Mouse (Mus musculus): ENCODE measurements around the gene Eif2ak4. TPM values are rescaled to one million over a fixed set of nuclear protein-coding genes. Genes with fewer than 3 reads are reported as not detected.

The Eif2ak4 gene
- total RNA-seq (2017), result 31.9 and 32.7 TPM in 2 replicates

DNA sequence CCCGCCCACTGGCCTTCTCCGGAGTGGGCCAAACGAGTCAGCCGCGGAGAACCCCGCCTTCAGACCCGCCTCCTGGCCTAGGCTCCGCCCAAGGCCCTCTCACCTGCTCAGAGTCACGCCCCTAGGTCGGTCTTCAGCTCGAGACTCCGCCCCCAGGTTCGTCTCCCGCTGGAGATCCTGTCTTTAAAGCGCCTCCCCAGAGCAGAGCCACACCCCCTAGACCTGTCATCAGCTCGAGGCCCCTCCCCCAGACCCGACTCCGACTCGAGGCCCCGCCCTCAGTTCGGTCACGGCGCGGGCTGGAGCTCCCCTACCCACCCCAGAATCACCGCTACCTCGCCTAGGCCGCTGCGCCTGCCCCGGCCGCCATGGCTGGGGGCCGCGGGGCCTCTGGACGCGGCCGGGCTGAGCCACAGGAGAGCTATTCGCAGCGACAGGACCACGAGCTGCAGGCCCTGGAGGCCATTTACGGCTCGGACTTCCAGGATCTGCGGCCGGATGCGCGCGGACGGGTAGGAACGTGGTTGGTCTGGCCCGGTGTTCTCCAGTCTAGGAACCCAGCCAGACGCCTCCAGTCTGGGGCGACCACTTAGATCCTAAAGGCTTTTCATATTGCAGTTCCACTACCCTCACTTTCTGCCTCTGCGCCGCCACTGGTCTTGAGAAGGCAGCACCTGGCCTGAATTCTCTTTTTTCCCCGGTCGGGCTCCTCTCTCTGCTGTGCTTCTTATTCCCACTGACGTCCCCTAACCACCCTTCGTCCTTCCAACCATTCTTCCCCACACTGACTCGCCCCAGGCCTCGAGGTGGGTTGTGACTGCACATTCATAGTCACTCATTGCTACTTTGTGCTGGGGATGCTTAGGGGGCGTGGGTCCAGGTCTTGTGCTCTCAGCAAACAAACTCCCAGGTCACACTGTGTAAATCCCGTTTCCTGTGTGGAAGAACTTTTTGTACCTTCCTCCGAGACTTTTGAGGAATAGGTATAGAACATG lies at the start of gene Eif2ak4:
Eif2ak4 (plus strand) TSS at position 278 of the 995 bp plus-strand sequence.
- peak; percentile 96 for ATAC-seq (ENCODE audit: extremely low read depth, insufficient number of reproducible peaks, low FRiP score, poor library complexity, severe bottlenecking)

DNA sequence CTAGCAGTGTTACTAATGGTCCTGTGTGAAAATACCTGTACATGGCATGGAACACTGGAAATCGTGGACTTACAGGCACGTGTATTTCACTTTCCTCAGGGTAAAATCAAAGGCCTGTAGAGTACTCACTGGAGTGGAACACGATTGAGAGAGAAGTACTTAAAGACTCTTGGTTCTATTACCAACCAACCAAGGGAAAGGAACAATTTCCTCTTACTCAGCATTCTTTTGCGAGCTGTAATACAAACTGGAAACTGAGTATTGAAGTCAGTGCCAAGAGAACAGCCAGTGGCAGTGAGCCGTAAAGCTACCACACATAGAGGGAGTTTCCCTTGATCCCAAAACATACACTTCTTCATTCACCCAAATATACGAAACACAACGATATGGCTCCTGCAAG lies 47.1 kb upstream of the Eif2ak4 start:
- no peak for ATAC-seq (ENCODE audit: extremely low read depth, insufficient number of reproducible peaks, low FRiP score, poor library complexity, severe bottlenecking)

DNA sequence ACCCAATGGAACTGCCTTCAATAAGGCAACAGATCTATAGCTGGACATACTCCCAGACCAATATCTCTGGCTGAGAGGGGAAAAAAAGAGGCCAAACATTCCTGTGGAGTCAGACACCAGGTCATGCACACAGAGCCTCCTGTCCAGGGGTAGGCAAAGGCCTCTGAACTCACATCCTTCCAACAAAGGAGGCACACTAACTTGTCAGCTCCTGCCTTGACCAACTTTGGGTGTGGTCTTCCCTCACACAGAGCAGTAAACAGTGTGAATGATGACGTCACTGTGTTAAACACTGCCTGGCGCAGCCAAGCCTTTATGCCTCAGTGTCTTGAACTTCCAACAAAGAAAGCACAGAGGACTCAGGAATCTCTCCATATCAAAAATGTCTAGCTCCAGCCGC lies 44.5 kb upstream of the Eif2ak4 start:
- no peak for ATAC-seq (ENCODE audit: extremely low read depth, insufficient number of reproducible peaks, low FRiP score, poor library complexity, severe bottlenecking)

DNA sequence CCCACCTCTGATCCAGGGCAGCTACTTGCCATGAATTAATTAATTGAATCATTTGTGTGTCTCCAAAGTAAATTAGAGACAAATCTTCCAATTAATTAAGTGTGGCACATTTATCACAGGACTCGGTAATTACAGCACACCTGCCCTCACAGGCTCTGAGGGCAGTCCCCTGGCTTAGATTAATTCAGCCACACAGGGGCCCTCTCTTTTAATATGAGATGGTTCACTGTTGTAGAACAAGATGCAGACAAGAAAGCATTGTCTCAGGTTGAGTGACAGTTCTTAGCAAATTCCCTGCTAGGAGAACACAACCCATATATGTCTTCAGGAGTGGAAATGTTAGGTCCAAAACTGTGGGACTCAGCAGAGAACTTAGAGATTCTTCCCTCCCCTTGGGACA lies 42.9 kb upstream of the Eif2ak4 start:
- no peak for ATAC-seq (ENCODE audit: extremely low read depth, insufficient number of reproducible peaks, low FRiP score, poor library complexity, severe bottlenecking)

DNA sequence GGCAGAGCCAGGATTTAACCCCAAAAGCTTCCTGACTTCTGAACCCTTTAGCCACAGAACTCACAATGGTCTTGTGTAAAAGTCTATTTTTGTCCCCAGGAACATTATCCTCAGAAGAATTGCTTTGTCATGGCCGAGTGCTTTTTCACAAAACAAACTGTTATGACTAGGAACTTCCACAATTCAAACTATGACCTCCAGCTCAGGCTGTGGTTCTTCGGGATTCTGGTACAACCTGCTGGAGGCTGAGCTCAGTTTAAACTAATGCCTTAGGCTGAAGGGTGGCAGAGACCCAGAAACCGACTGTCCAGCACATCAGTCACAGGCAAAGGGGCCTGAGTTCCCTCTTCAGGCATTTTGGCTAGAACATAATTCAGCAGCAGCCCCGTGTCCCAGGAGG lies 34.9 kb upstream of the Eif2ak4 start:
- ATAC-seq (ENCODE audit: extremely low read depth, insufficient number of reproducible peaks, low FRiP score, poor library complexity, severe bottlenecking), result no peak

DNA sequence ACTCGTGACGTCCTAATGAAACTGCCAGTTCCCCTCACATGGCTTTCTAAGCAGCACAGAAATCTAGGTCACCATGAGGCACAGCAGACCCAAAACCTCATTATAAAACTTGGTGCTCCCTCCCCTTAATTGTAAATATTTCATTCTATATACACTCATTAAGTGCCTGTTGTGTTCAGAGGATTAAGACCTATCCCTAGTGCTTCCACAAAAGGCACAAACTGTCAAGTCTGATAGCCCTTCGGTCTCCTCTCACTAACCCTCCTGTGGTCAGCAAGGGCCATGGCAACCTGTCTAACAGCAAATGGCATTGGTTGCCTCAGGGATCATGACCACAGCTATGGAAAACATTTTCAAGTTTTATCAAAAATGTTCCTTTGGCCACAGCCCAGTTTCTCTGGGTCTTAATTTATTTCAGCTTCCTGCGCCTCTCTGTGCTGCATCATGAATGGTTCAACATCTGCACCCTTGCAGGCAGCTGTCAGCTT lies 34.5 kb upstream of the Eif2ak4 start:
- ATAC-seq (ENCODE audit: extremely low read depth, insufficient number of reproducible peaks, low FRiP score, poor library complexity, severe bottlenecking), result no peak

DNA sequence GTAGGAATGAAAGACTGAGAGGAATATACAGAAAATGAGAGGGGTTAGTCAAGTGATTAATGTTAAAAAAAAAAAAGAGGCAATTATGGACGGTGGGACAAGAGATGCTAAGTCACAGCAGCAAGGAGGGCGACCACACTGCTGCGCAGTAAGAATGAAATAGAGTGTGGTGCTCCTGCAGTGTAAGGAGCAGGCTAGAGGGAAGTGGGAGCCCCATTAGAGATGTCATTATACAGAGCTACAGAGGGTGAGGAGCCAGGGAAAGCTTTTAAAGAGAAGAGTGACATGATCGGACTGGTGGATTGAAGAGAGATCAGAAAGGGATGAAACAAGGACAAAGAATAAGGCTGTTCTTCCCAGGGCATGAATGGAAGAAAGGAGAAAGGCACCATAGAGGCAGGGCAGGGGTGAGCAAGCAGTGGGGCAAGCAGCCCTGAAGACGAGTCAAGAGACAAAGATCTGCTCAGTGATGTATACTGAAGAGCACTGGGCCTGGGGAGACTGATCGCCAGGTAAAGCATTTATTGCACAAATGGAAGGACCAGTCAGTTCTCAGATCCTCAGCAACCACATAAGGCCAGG lies 33.2 kb upstream of the Eif2ak4 start:
- ATAC-seq (ENCODE audit: extremely low read depth, insufficient number of reproducible peaks, low FRiP score, poor library complexity, severe bottlenecking), result no peak

DNA sequence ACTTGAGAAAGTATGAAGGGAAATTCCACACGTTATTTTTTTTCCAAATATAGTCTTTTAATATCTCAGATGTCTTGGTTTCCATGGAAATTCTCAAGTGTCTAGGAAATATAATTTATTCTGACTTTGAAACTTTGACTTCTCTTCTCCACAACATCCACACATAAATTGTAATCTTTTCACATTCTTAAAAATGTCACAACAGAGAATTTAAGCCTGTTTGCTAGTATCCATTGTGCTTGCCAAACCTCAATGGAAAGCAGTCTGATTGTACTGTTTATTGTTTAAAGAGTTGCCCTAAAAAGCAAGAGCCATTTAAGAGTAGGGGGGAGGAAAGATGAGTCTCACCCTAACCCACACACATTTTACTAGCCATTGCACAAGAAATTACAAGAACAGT lies 16.6 kb upstream of the Eif2ak4 start:
- ATAC-seq (ENCODE audit: extremely low read depth, insufficient number of reproducible peaks, low FRiP score, poor library complexity, severe bottlenecking), result no peak

DNA sequence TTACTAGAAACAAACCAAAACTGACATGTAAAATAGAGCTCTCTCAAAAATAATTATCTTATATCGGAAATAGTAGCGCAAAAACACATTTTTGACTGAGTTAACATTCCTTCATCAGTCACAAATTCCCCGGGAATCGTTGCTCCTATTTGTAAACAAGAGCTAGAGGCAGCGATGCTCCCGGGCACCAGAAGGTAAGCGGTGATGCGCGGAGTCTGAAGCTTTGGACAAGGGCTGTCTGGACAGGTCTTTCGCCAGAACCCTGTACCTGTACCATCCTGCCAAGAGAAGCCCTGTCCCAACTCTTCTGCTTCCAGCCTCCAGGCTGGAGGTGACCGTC lies 15.9 kb upstream of the Eif2ak4 start:
- ATAC-seq (ENCODE audit: extremely low read depth, insufficient number of reproducible peaks, low FRiP score, poor library complexity, severe bottlenecking), result no peak

DNA sequence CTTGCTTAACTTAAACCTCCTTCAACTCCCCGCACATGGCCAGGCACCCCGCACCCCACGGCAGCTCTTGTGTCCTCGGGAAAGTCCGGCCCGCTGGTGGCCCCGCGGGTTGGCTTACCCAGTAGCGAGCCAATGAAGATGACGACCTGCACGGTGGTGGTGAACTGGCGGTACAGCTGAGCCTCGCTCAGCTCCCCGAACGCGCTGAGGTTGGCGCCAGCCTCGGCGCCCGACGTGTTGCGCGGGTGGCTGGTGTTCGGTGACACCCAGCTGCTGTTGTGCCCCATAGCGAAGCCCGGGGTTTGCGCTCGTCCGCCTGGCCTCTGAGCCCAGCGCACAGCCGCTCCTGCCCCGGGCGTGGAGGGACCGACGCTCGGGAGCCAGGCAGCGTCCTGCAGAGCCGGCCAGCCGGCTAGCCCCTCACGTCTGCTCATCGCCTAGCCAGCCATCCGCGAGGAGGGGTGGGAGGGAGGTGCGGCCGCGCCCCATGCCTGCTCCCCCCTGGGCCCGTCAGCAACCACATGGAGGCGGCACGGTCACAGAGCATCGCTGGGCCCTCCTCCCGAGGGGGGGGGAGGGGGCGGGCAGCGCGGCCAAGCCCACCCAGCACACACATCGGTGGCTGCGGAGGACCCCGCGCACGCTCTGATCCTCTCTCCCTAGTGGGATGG lies 15.4 kb upstream of the Eif2ak4 start, which contains the start of gene Gpr176:
Gpr176 (minus strand) TSS at position 519 of the 671 bp plus-strand sequence.
- ATAC-seq (ENCODE audit: extremely low read depth, insufficient number of reproducible peaks, low FRiP score, poor library complexity, severe bottlenecking), result 0 out of 2 replicates have a peak, but pooled peaks have one; percentile 13

DNA sequence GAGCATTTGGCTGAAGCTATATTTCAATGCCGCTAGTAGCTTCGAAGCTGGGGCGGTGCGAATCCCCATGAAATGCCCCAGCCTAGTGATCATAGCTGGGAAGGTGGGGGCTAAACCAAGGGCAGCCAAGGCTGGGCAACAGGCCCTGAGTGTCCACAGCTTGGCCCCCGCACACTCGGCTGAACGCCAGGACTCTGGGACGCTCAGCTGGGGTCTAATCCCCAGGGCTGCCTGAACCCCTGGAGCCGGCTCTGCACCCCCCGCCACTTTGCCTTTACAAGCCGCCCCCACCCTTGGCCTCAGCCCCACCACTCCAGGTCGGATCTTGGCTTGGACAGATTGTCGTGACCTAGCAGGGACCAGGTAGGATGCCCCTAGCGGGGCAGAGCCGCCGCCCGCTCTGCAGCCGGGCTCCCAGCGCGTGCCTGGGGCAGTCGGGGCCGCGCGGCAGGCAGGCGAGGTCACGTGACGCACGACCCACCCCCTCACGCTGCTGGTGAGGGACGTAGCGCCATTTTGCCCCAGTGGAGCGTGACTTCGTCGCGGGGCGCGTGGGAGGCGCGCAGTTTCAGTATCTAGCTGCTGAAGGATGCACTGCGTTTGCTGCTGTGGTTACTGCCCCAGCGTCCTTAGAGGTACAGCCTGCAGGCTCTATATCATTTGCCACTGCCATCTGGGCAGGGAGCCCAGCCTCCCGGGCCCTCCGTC lies 14.7 kb upstream of the Eif2ak4 start:
- ATAC-seq (ENCODE audit: extremely low read depth, insufficient number of reproducible peaks, low FRiP score, poor library complexity, severe bottlenecking), result peak; percentile 89

DNA sequence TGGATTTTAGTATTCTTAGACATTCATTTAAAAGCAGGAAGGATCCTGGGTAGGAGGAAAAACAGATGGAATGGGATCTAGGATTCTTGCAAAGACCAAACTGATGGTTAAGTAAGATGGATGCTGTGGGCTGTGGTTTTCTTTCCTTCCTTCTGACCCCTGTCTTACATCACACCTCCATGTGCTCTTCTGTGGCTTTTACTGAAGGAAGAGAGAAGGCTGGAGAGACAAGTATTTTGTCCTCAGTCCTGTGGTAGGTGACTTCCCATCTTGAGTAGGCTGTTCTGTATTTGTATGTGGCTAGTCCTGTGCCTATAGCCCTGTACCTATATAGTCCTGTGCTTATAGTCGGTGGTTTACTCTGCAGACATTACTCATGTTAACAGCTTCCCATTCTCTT lies 12.9 kb upstream of the Eif2ak4 start:
- ATAC-seq (ENCODE audit: extremely low read depth, insufficient number of reproducible peaks, low FRiP score, poor library complexity, severe bottlenecking), result no peak

DNA sequence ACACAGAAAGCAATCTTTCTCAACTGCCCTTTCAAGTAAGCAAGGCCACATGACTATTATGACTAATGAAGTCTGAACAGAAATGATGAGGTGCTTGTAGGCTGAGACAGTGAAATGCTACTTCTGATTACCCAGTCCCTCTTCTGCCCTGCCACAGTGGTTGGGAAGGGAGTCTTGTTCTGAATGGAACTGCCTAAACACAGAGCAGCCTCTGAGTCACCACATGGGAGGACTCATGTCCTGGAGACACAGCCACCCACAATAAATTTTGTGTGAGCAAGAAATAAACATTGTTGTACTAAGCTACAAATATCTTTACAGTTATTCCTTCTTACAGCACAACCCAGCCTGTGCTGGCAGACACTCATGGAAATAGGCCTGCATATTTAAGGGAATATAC lies 12.5 kb upstream of the Eif2ak4 start:
- ATAC-seq (ENCODE audit: extremely low read depth, insufficient number of reproducible peaks, low FRiP score, poor library complexity, severe bottlenecking), result no peak

DNA sequence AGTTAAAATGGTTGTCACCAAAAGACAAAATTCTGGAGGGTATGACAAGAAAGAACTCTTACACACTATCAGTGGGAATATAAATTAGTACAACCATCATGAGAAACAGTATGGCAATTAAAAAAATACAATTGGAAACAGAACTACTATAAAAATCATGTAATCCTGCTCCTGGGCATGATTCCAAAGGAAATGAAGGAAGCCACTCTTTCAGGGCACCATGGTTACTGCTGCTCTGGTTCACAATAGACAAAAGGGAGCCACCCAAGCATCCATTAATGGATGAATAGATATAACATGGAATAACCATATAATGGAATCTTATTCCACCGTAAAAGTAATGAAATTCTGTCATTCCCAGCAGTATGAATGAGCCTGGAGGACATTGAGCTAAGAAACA lies 8.7 kb upstream of the Eif2ak4 start:
- ATAC-seq (ENCODE audit: extremely low read depth, insufficient number of reproducible peaks, low FRiP score, poor library complexity, severe bottlenecking), result no peak

DNA sequence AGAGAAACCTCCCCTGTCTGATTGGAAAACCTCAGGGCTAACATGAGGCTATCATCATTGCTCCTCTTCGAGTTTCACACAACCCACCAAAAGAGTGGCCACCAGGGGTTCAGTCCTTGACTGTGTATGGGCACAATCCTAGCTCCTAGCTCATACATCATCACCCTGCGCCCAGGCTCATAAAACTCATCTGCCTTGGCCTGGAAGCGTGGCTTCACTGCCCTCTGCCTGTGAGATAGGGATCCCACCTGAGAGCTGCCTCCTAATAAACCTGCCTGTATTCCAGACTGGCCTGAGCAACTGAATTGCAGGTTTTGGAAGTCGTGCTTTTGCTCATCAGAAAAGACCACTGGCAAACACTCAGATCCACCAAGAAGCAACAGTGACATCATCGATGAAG lies 5.0 kb upstream of the Eif2ak4 start:
- ATAC-seq (ENCODE audit: extremely low read depth, insufficient number of reproducible peaks, low FRiP score, poor library complexity, severe bottlenecking), result no peak

DNA sequence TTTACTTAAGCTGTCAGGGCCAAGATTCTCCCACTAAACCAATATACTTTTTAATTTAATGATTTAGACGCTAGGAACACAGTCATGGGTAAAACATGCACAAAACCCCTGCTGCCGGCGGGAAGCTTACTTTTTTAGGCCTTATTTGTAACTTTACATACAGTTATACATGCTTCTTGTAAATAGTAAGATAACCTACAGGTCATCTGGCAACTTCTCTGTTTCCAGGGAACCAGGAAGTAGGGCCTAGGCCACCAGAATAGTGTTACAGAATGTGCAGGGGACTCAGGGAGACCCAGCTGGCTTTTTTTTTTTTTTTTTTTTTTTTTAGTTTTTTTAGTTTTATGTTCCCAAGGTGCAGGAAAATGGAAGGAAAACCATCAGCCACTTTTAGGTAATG lies 1.2 kb downstream of the Eif2ak4 start:
- ATAC-seq (ENCODE audit: extremely low read depth, insufficient number of reproducible peaks, low FRiP score, poor library complexity, severe bottlenecking), result no peak

DNA sequence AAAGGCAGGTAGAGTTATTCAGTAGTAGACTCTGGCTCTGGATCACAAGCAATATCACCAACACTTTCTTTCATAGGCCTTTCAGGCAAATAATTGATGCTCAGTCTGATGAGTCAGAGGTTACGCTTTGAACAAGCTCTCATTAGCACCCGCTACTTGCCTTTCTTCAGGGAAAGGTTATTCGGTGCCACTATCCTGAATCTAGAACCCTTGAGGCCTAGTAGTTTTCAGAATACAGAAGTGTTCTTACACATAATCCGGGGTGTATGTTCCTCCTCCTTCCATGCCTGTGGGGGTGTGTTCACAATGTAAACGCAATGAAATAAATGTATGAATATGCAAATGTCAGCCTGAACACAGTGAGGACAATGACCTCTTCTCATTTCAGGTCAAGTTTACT lies 1.7 kb downstream of the Eif2ak4 start:
- ATAC-seq (ENCODE audit: extremely low read depth, insufficient number of reproducible peaks, low FRiP score, poor library complexity, severe bottlenecking), result no peak

DNA sequence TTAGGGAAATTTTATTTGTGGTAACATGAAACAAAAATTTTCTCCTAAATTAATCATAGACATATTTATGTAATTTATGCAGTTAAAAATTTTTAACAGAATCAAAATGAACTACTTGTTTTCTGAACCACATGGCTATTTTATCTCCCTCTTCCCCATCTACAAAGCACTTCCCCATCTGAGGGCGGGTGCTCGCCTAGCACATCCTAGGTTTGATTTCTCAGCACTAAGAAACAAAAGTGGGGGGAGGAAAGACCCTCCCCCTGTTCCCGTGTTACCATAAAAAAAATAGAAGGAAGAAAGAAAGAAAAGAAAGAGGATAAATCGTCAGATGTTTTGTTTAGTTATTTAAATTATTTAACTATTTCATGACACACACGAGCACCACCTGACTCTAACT lies 2.8 kb downstream of the Eif2ak4 start:
- no peak for ATAC-seq (ENCODE audit: extremely low read depth, insufficient number of reproducible peaks, low FRiP score, poor library complexity, severe bottlenecking)

DNA sequence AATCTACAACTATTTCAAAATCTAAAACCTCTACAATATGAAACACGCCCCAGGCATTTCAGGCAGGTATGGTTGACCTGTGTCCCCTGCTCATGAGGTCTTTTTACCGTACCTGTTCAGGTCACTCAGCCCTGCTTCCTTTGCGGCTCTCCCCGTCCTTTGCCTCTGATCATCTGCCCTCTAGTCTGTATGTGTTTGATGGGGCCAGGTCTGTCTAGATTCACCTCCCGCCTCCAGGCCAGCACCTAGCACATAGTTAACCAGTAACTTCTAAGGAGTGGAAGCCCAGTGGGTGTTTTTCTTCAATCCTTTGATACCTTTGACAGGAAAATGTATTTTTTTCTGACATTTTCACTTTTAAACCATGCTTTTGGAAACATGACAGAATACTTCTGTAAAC lies 11.3 kb downstream of the Eif2ak4 start:
- ATAC-seq (ENCODE audit: extremely low read depth, insufficient number of reproducible peaks, low FRiP score, poor library complexity, severe bottlenecking), result no peak

All from neutrophil, adult 5-6 weeks (primary cell).